In the genomic region with DNA sequence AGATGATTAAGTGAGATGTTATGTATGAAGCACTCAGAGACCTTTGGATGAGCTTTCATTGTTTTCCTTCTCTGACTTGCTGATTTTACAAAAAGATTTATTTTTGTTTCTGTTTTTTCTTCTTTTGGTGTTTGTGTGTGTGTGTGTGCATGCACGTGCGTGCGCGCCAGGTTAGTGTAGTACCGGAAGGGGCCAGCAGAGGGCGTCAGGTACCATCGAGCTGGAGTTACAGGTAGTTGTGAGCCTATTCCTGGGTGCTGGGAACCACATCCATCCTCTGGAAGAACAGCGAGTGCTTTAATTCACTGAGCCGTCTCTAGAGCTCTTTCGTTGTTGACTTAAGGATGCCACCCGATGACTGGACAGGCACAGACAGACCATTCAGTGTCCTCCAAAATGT, we compare ENCODE assay signal across 15 mouse cellular contexts.
A peak's percentile ranks its signal among the peaks of the same experiment; 100 is the strongest.
DNase-seq lines count a peak whose midpoint lies in the region; ATAC-seq and TF ChIP-seq lines count a peak whose summit lies in the region.
"Had no signal": no experiment of that assay in that cellular context is flagged by ENCODE, and none has a peak within 500 bp of the region (broad histone marks: within the 10 kb centered on the region; RNA-seq: fewer than 3 reads in every experiment).

No protein-coding gene starts in this region.

- no peak overlapping the region for H3K4me3 ChIP-seq in gastrocnemius, adult 2 months
- no peak overlapping the region for H3K4me3 ChIP-seq in liver, adult 2 months (ENCODE audit: insufficient read depth, low read depth, low read length)
- no peak overlapping the region for H3K4me3 ChIP-seq in liver, embryonic 12.5 days
- no peak overlapping the region for H3K4me3 ChIP-seq in E14TG2a.4 (replicated peaks; ENCODE audit: low read length)
- H3K4me3 ChIP-seq: limb, embryonic 10.5 days; stomach, embryonic 15.5 days had no signal

- no peak for DNase-seq in gastrocnemius, adult 2 months
- no peak for DNase-seq in gastrocnemius, postnatal 4 days (ENCODE audit: low spot score in 2 of 2)
- no peak for DNase-seq in liver, adult 2 months (ENCODE audit: extremely low read depth, low read depth, low spot score)
- DNase-seq in ZHBTc4 (ENCODE audit: low read depth, low spot score) (peak; percentile 54), MN1 (ENCODE audit: low spot score) (no peak)
- no peak for DNase-seq in frontal cortex, postnatal 10 days (ENCODE audit: low spot score in 2 of 2)
- DNase-seq: adrenal gland, adult 2 months; cerebellum, postnatal 10 days; kidney, postnatal 10 days; lung, adult 2 months; right cerebral cortex, postnatal 25 days had no signal

- H3K9ac ChIP-seq in liver, adult 2 months (ENCODE audit: low read depth, low read length): no peak overlapping the region
- H3K9ac ChIP-seq in liver, embryonic 12.5 days: no peak overlapping the region
- H3K9ac ChIP-seq: stomach, embryonic 15.5 days had no signal

- no peaks in the 10 kb centered on the region for H3K36me3 ChIP-seq in liver, adult 2 months (ENCODE audit: control insufficient read depth, insufficient read depth, low read length)
- no peaks in the 10 kb centered on the region for H3K36me3 ChIP-seq in liver, embryonic 12.5 days
- no peaks in the 10 kb centered on the region for H3K36me3 ChIP-seq in E14TG2a.4 (ENCODE audit: insufficient read depth, low read length)
- H3K36me3 ChIP-seq: limb, embryonic 10.5 days; stomach, embryonic 15.5 days had no signal

- no peaks in the 10 kb centered on the region for H3K79me2 ChIP-seq in liver, adult 2 months (ENCODE audit: control insufficient read depth, insufficient read depth, low read length)

- no peak for ATAC-seq in liver, embryonic 12.5 days

- no peak overlapping the region for H3K4me2 ChIP-seq in liver, embryonic 12.5 days
- H3K4me2 ChIP-seq: stomach, embryonic 15.5 days had no signal

- H3K9me3 ChIP-seq in liver, embryonic 12.5 days (replicated peaks): no peaks in the 10 kb centered on the region
- H3K9me3 ChIP-seq in E14TG2a.4 (ENCODE audit: low read length): peaks cover 12% of the 10 kb centered on the region
- H3K9me3 ChIP-seq: limb, embryonic 10.5 days; stomach, embryonic 15.5 days had no signal

- no peaks in the 10 kb centered on the region for H3K4me1 ChIP-seq in liver, adult 2 months (ENCODE audit: control insufficient read depth, insufficient read depth, low read length)
- no peaks in the 10 kb centered on the region for H3K4me1 ChIP-seq in liver, embryonic 12.5 days
- H3K4me1 ChIP-seq in E14TG2a.4 (replicated peaks; ENCODE audit: low read depth, low read length): no peaks in the 10 kb centered on the region
- H3K4me1 ChIP-seq: limb, embryonic 10.5 days; stomach, embryonic 15.5 days had no signal

- no peak overlapping the region for H3K27ac ChIP-seq in gastrocnemius, adult 2 months
- H3K27ac ChIP-seq in liver, adult 2 months (replicated peaks; ENCODE audit: insufficient read depth, low read depth, low read length): no peak overlapping the region
- H3K27ac ChIP-seq in liver, embryonic 12.5 days: no peak overlapping the region
- H3K27ac ChIP-seq: limb, embryonic 10.5 days; stomach, embryonic 15.5 days had no signal

- TF ChIP-seq CTCF in gastrocnemius, adult 2 months (IDR thresholded peaks at IDR 0.05): peak; percentile 27; the same call in 1 of the 2 replicates
- TF ChIP-seq CTCF in liver, adult 2 months (IDR thresholded peaks at IDR 0.05; ENCODE audit: low read depth, low read length): peak; percentile 36
- TF ChIP-seq CTCF in E14TG2a.4 (conservative IDR thresholded peaks at IDR 0.05; ENCODE audit: low read length): peak; percentile 70

- intact Hi-C loops in gastrocnemius, adult 2 months (cut with DNase I): no loop called here

- WGBS in liver, adult 2 months: 94% methylated on average over 11 of the region's 11 CpGs
- 76% methylated on average over 11 of the region's 11 CpGs for WGBS in liver, embryonic 12.5 days (ENCODE audit: insufficient replicate concordance)

- H3K27me3 ChIP-seq in liver, adult 2 months (ENCODE audit: control insufficient read depth, insufficient read depth, low read length): no peaks in the 10 kb centered on the region
- no peaks in the 10 kb centered on the region for H3K27me3 ChIP-seq in liver, embryonic 12.5 days (replicated peaks)
- no peaks in the 10 kb centered on the region for H3K27me3 ChIP-seq in E14TG2a.4 (ENCODE audit: insufficient read depth, low read length)
- H3K27me3 ChIP-seq: stomach, embryonic 15.5 days had no signal

- TF ChIP-seq POLR2A in liver, adult 2 months (IDR thresholded peaks at IDR 0.05; ENCODE audit: extremely low read depth, insufficient read depth, low read length): no peak
